ENCODE assay signal across 8 mouse cellular contexts in the genomic region with DNA sequence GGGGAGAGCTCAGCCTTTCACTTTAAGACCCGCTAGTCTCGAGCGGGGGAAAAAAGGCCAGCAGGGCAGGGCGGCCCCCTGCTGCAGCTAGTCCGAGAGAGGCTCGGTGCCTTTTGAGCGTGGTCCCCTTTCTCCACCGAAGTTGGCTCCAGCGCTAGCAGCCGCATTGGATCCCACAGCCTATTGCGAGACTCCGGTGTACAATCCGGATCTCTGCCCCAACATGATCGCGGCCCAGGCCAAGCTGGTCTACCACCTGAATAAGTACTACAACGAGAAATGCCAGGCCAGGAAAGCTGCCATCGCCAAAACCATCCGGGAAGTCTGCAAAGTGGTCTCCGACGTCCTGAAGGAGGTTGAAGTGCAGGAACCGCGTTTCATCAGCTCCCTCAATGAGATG. TPM values are rescaled to one million over a fixed set of nuclear protein-coding genes. Genes with fewer than 3 reads are reported as not detected.
DNase-seq lines count a peak whose midpoint lies in the region; ATAC-seq lines count a peak whose summit lies in the region.

No protein-coding gene starts in this region.

- peak; percentile 61 for DNase-seq in embryo, embryonic 10 days (ENCODE audit: low spot score)
- DNase-seq in embryo, embryonic 10.5 days (ENCODE audit: low spot score): no peak
- DNase-seq in CD4-positive, CD25-positive, alpha-beta regulatory T cell, adult 2 months (ENCODE audit: low read depth, low spot score): peak; percentile 33
- no peak for DNase-seq in hindbrain, embryonic 10.5 days (ENCODE audit: low spot score)
- peak; percentile 10 for DNase-seq in testis, postnatal 14 days (ENCODE audit: low spot score)
- DNase-seq in right cerebral cortex, postnatal 10 days (ENCODE audit: low spot score in 2 of 2): no peak

- H3K36me3 ChIP-seq in embryonic facial prominence, embryonic 13.5 days: no peaks in the 10 kb centered on the region
- no peaks in the 10 kb centered on the region for H3K36me3 ChIP-seq in hindbrain, embryonic 10.5 days
- no peaks in the 10 kb centered on the region for H3K36me3 ChIP-seq in liver, embryonic 15.5 days (replicated peaks)

- H3K4me1 ChIP-seq in embryonic facial prominence, embryonic 13.5 days: peaks cover 25% of the 10 kb centered on the region
- peaks cover 59% of the 10 kb centered on the region for H3K4me1 ChIP-seq in hindbrain, embryonic 10.5 days (replicated peaks)
- 0 out of 2 replicates have a peak, but pooled peaks cover 9% of the 10 kb centered on the region for H3K4me1 ChIP-seq in liver, embryonic 15.5 days (replicated peaks)

- ATAC-seq in embryonic facial prominence, embryonic 13.5 days (ENCODE audit: insufficient number of reproducible peaks, insufficient read depth, low FRiP score, low TSS enrichment, low read depth): no peak
- no peak for ATAC-seq in liver, embryonic 15.5 days (ENCODE audit: insufficient read depth)

- WGBS in embryonic facial prominence, embryonic 13.5 days: under 1% methylated on average over 22 of the region's 22 CpGs
- WGBS in hindbrain, embryonic 10.5 days: under 1% methylated on average over 22 of the region's 22 CpGs
- WGBS in liver, embryonic 15.5 days (ENCODE audit: insufficient replicate concordance): 1% methylated on average over 22 of the region's 22 CpGs

- H3K9ac ChIP-seq in embryonic facial prominence, embryonic 13.5 days: peak overlapping the region; percentile 96
- no peak overlapping the region for H3K9ac ChIP-seq in liver, embryonic 15.5 days

- peak overlapping the region; percentile 75 for H3K4me2 ChIP-seq in embryonic facial prominence, embryonic 13.5 days
- peak overlapping the region; percentile 49 for H3K4me2 ChIP-seq in liver, embryonic 15.5 days

- peak overlapping the region; percentile 65 for H3K4me3 ChIP-seq in embryonic facial prominence, embryonic 13.5 days
- H3K4me3 ChIP-seq in hindbrain, embryonic 10.5 days: peak overlapping the region; percentile 59
- H3K4me3 ChIP-seq in liver, embryonic 15.5 days (replicated peaks): peak overlapping the region; percentile 29

- no peaks in the 10 kb centered on the region for H3K9me3 ChIP-seq in embryonic facial prominence, embryonic 13.5 days
- H3K9me3 ChIP-seq in hindbrain, embryonic 10.5 days: no peaks in the 10 kb centered on the region
- H3K9me3 ChIP-seq in liver, embryonic 15.5 days (replicated peaks): no peaks in the 10 kb centered on the region

- peaks cover 49% of the 10 kb centered on the region for H3K27me3 ChIP-seq in embryonic facial prominence, embryonic 13.5 days
- peaks cover 96% of the 10 kb centered on the region for H3K27me3 ChIP-seq in hindbrain, embryonic 10.5 days (ENCODE audit: insufficient read depth, poor library complexity, severe bottlenecking)
- peaks cover 86% of the 10 kb centered on the region for H3K27me3 ChIP-seq in liver, embryonic 15.5 days

- peak overlapping the region; percentile 97 for H3K27ac ChIP-seq in embryonic facial prominence, embryonic 13.5 days
- peak overlapping the region; percentile 88 for H3K27ac ChIP-seq in hindbrain, embryonic 10.5 days
- H3K27ac ChIP-seq in liver, embryonic 15.5 days (replicated peaks): no peak overlapping the region

RNA-seq across cellular contexts. Expression of a gene that starts 0.5 kb away (rescaled TPM):
- polyA plus RNA-seq in embryonic facial prominence, embryonic 13.5 days (2015; fragmentation: Nextera tagmentation; extraction: Ambion mirVana): 48.6 and 54.5 TPM in 2 replicates
- 26.8 and 57.6 TPM in 2 replicates for polyA plus RNA-seq in hindbrain, embryonic 10.5 days (2016; fragmentation: Nextera tagmentation; extraction: Ambion mirVana)
- 0.15 TPM in 1 of 2 replicates, not detected in the other for polyA plus RNA-seq in liver, embryonic 15.5 days (2015; fragmentation: Nextera tagmentation; extraction: Ambion mirVana)

Comparison
In these comparisons a context has a peak if more than half of its experiments do, and no peak if none do; other contexts are left out.
1. DNase-seq: peak in embryo, embryonic 10 days (single experiment), CD4-positive, CD25-positive, alpha-beta regulatory T cell, adult 2 months (single experiment) and testis, postnatal 14 days (single experiment); none in embryo, embryonic 10.5 days (single experiment), hindbrain, embryonic 10.5 days (single experiment) and right cerebral cortex, postnatal 10 days (0 of 2).
2. RNA of a gene that starts 0.5 kb away (polyA plus RNA-seq): 26.8 to 57.6 TPM in hindbrain, embryonic 10.5 days and 48.6 to 54.5 TPM in embryonic facial prominence, embryonic 13.5 days; 0.15 TPM in liver, embryonic 15.5 days; every median in the first group is over 10 times any median in the second.
3. Peak in every context shown above with its lines, with median percentiles within 50 percentile points of each other: H3K4me3 ChIP-seq.